Mouse (Mus musculus): Measurements from ENCODE around the gene Acoxl. TPM values are rescaled to one million over a fixed set of nuclear protein-coding genes. Genes with fewer than 3 reads are reported as not detected.

Acoxl gene
- polyA plus RNA-seq, 1 experiment from 2014 or later: 0.09 TPM

- Histone ChIP-seq H3K27ac (ENCODE audit: low read depth, low read length) (no peak overlapping the region), H3K36me3 (ENCODE audit: control insufficient read depth, insufficient read depth, low read length) (no peaks in the 10 kb centered on the region), H3K9me3 (ENCODE audit: control insufficient read depth, low read length) (no peaks in the 10 kb centered on the region), H3K27me3 (ENCODE audit: control insufficient read depth, insufficient read depth, low read length) (no peaks in the 10 kb centered on the region), H3K4me2 (ENCODE audit: low read depth) (no peak overlapping the region), H3K4me1 (ENCODE audit: control insufficient read depth, insufficient read depth, low read length) (peaks cover 14% of the 10 kb centered on the region), H3K4me3 (ENCODE audit: low read depth, low read length) (no peak overlapping the region), H3K9ac (ENCODE audit: low read length) (no peak overlapping the region)
- DNase-seq (ENCODE audit: low spot score) (no peak), ATAC-seq (ENCODE audit: insufficient read depth, low FRiP score, low TSS enrichment) (no peak)
- 47% methylated on average over 7 of the region's 7 CpGs for WGBS
These were observed 70.2 kb downstream of the Acoxl start for GRCm38 (mm10) chr2:127908881-127909280.

- DNase-seq (ENCODE audit: low spot score) (no peak), ATAC-seq (ENCODE audit: insufficient read depth, low FRiP score, low TSS enrichment) (no peak)
- Histone ChIP-seq H3K9ac (ENCODE audit: low read length) (no peak overlapping the region), H3K4me1 (ENCODE audit: control insufficient read depth, insufficient read depth, low read length) (peaks cover 14% of the 10 kb centered on the region), H3K27me3 (ENCODE audit: control insufficient read depth, insufficient read depth, low read length) (no peaks in the 10 kb centered on the region), H3K9me3 (ENCODE audit: control insufficient read depth, low read length) (no peaks in the 10 kb centered on the region), H3K4me3 (ENCODE audit: low read depth, low read length) (no peak overlapping the region), H3K27ac (ENCODE audit: low read depth, low read length) (no peak overlapping the region), H3K36me3 (ENCODE audit: control insufficient read depth, insufficient read depth, low read length) (no peaks in the 10 kb centered on the region), H3K4me2 (ENCODE audit: low read depth) (no peak overlapping the region)
- 88% methylated on average over 4 of the region's 4 CpGs for WGBS
These were observed 71.1 kb downstream of the Acoxl start for GRCm38 (mm10) chr2:127909790-127910189.

- peaks cover 14% of the 10 kb centered on the region for H3K4me1 ChIP-seq (ENCODE audit: control insufficient read depth, insufficient read depth, low read length)
- DNase-seq (ENCODE audit: low spot score) (no peak), ATAC-seq (ENCODE audit: insufficient read depth, low FRiP score, low TSS enrichment) (no peak)
- no peaks in the 10 kb centered on the region for H3K9me3 ChIP-seq (ENCODE audit: control insufficient read depth, low read length)
- H3K36me3 ChIP-seq (ENCODE audit: control insufficient read depth, insufficient read depth, low read length): no peaks in the 10 kb centered on the region
- H3K27ac ChIP-seq (ENCODE audit: low read depth, low read length): no peak overlapping the region
- H3K4me3 ChIP-seq (ENCODE audit: low read depth, low read length): no peak overlapping the region
- 96% methylated on average over 3 of the region's 3 CpGs for WGBS
- H3K4me2 ChIP-seq (ENCODE audit: low read depth): no peak overlapping the region
- no peaks in the 10 kb centered on the region for H3K27me3 ChIP-seq (ENCODE audit: control insufficient read depth, insufficient read depth, low read length)
- no peak overlapping the region for H3K9ac ChIP-seq (ENCODE audit: low read length)
These were observed 72.9 kb downstream of the Acoxl start for GRCm38 (mm10) chr2:127911579-127911978.

GRCm38 (mm10) chr2:127914047-127914446 is 75.4 kb downstream of the Acoxl start:
- 86% methylated on average over 5 of the region's 5 CpGs for WGBS
- DNase-seq (ENCODE audit: low spot score): no peak

GRCm38 (mm10) chr2:127916804-127917410 is 78.2 kb downstream of the Acoxl start:
- Histone ChIP-seq H3K4me1 (ENCODE audit: control insufficient read depth, insufficient read depth, low read length) (no peaks in the 10 kb centered on the region), H3K4me3 (ENCODE audit: low read depth, low read length) (no peak overlapping the region), H3K4me2 (ENCODE audit: low read depth) (no peak overlapping the region), H3K27me3 (ENCODE audit: control insufficient read depth, insufficient read depth, low read length) (no peaks in the 10 kb centered on the region), H3K27ac (ENCODE audit: low read depth, low read length) (no peak overlapping the region), H3K9me3 (ENCODE audit: control insufficient read depth, low read length) (no peaks in the 10 kb centered on the region), H3K36me3 (ENCODE audit: control insufficient read depth, insufficient read depth, low read length) (no peaks in the 10 kb centered on the region), H3K9ac (ENCODE audit: low read length) (no peak overlapping the region)
- DNase-seq (ENCODE audit: low spot score) (no peak), ATAC-seq (ENCODE audit: insufficient read depth, low FRiP score, low TSS enrichment) (no peak)
- WGBS: 60% methylated on average over 7 of the region's 7 CpGs

More at GRCm38 (mm10) chr2:127914047-127914446, 75.4 kb downstream of the Acoxl start:
- no peak overlapping the region for H3K4me3 ChIP-seq (ENCODE audit: low read depth, low read length)
- no peaks in the 10 kb centered on the region for H3K4me1 ChIP-seq (ENCODE audit: control insufficient read depth, insufficient read depth, low read length)
- H3K36me3 ChIP-seq (ENCODE audit: control insufficient read depth, insufficient read depth, low read length): no peaks in the 10 kb centered on the region
- no peaks in the 10 kb centered on the region for H3K27me3 ChIP-seq (ENCODE audit: control insufficient read depth, insufficient read depth, low read length)
- ATAC-seq (ENCODE audit: insufficient read depth, low FRiP score, low TSS enrichment): no peak
- H3K27ac ChIP-seq (ENCODE audit: low read depth, low read length): no peak overlapping the region
- H3K9me3 ChIP-seq (ENCODE audit: control insufficient read depth, low read length): no peaks in the 10 kb centered on the region
- no peak overlapping the region for H3K9ac ChIP-seq (ENCODE audit: low read length)
- H3K4me2 ChIP-seq (ENCODE audit: low read depth): no peak overlapping the region

GRCm38 (mm10) chr2:127919740-127920139 is 81.1 kb downstream of the Acoxl start:
- Histone ChIP-seq H3K36me3 (ENCODE audit: control insufficient read depth, insufficient read depth, low read length) (no peaks in the 10 kb centered on the region), H3K9ac (ENCODE audit: low read length) (no peak overlapping the region), H3K9me3 (ENCODE audit: control insufficient read depth, low read length) (no peaks in the 10 kb centered on the region), H3K4me2 (ENCODE audit: low read depth) (no peak overlapping the region), H3K4me3 (ENCODE audit: low read depth, low read length) (no peak overlapping the region), H3K4me1 (ENCODE audit: control insufficient read depth, insufficient read depth, low read length) (peaks cover 4% of the 10 kb centered on the region; the same call in 1 of the 2 replicates), H3K27me3 (ENCODE audit: control insufficient read depth, insufficient read depth, low read length) (no peaks in the 10 kb centered on the region), H3K27ac (ENCODE audit: low read depth, low read length) (no peak overlapping the region)
- no peak for DNase-seq (ENCODE audit: low spot score)
- no peak for ATAC-seq (ENCODE audit: insufficient read depth, low FRiP score, low TSS enrichment)
- 93% methylated on average over 1 of the region's 1 CpGs for WGBS

- H3K4me3 ChIP-seq (ENCODE audit: low read depth, low read length): no peak overlapping the region
- H3K4me2 ChIP-seq (ENCODE audit: low read depth): no peak overlapping the region
- ATAC-seq (ENCODE audit: insufficient read depth, low FRiP score, low TSS enrichment) (no peak), DNase-seq (ENCODE audit: low spot score) (peak; percentile 25)
- H3K27ac ChIP-seq (ENCODE audit: low read depth, low read length): no peak overlapping the region
- no peaks in the 10 kb centered on the region for H3K27me3 ChIP-seq (ENCODE audit: control insufficient read depth, insufficient read depth, low read length)
- no peaks in the 10 kb centered on the region for H3K9me3 ChIP-seq (ENCODE audit: control insufficient read depth, low read length)
- peaks cover 4% of the 10 kb centered on the region; the same call in 1 of the 2 replicates for H3K4me1 ChIP-seq (ENCODE audit: control insufficient read depth, insufficient read depth, low read length)
- H3K36me3 ChIP-seq (ENCODE audit: control insufficient read depth, insufficient read depth, low read length): no peaks in the 10 kb centered on the region
- no peak overlapping the region for H3K9ac ChIP-seq (ENCODE audit: low read length)
- WGBS: 48% methylated on average over 22 of the region's 22 CpGs
These were observed 83.6 kb downstream of the Acoxl start for GRCm38 (mm10) chr2:127922036-127922901.

- H3K36me3 ChIP-seq (ENCODE audit: control insufficient read depth, insufficient read depth, low read length): no peaks in the 10 kb centered on the region
- no peak overlapping the region for H3K27ac ChIP-seq (ENCODE audit: low read depth, low read length)
- no peak overlapping the region for H3K4me3 ChIP-seq (ENCODE audit: low read depth, low read length)
- DNase-seq (ENCODE audit: low spot score): no peak
- peaks cover 13% of the 10 kb centered on the region for H3K4me1 ChIP-seq (ENCODE audit: control insufficient read depth, insufficient read depth, low read length)
- H3K4me2 ChIP-seq (ENCODE audit: low read depth): no peak overlapping the region
- no peaks in the 10 kb centered on the region for H3K9me3 ChIP-seq (ENCODE audit: control insufficient read depth, low read length)
- no peaks in the 10 kb centered on the region for H3K27me3 ChIP-seq (ENCODE audit: control insufficient read depth, insufficient read depth, low read length)
- 87% methylated on average over 5 of the region's 5 CpGs for WGBS
- no peak overlapping the region for H3K9ac ChIP-seq (ENCODE audit: low read length)
- no peak for ATAC-seq (ENCODE audit: insufficient read depth, low FRiP score, low TSS enrichment)
These were observed 84.5 kb downstream of the Acoxl start for GRCm38 (mm10) chr2:127923077-127923680.
